Mouse (Mus musculus) ES-Bruce4 (cell line): Measurements from ENCODE around the gene Krtap5-1.
"Not testable (repeated sequence)": the region's sequence is repeated elsewhere in the genome, so short reads cannot be mapped to it uniquely, and the experiment has no call there.

Experiments used
- CTCF ChIP-seq: IDR thresholded peaks from one replicate; pipeline ENCODE4 v1.8.1; 2011; ENCODE audit warnings: low read depth, low read length
- EP300 ChIP-seq: IDR thresholded peaks from 2 replicates; pipeline ENCODE4 v1.6.1; 2011; ENCODE audit warnings: low read depth, low read length; ENCODE audit not compliant: insufficient read depth
- POLR2A ChIP-seq: IDR thresholded peaks from one replicate; pipeline ENCODE4 v1.8.1; 2011; ENCODE audit warnings: low read length; ENCODE audit not compliant: insufficient read depth

DNA sequence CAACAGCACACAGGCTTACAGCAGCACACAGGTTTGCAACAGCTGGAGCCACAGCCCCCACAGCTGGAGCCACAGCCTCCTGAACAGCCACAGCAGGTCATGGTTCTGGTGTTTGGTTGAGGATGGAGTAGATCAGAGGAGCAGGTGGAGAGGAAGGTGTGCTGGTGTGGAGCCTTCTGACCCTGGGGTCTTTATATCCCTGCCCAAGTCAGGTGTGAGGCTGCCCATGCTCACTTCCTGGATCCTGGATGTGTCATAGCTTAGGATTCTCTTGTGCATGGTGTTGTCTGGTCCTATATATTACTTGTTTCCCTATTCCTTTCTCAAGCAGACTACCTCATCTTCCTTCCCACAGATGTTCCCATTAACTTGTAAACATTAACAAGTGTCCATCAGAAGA is 22.7 kb downstream of the Krtap5-1 start, which contains the start of gene Gm4559:
- not testable (repeated sequence) for TF ChIP-seq CTCF, POLR2A, EP300
